Mouse (Mus musculus) spleen, postnatal 4 days (tissue): Measurements from ENCODE around the gene Trim47.
A peak's percentile ranks its signal among the peaks of the same experiment; 100 is the strongest.
"Not testable (repeated sequence)": the region's sequence is repeated elsewhere in the genome, so short reads cannot be mapped to it uniquely, and the experiment has no call there.

Experiments
- DNase-seq, 2 experiments: peaks; one replicate each; pipeline ENCODE4 v3.0.0; 2022; ENCODE audit warnings: low spot score in 2 of 2

The Trim47 gene

GRCm38 (mm10) chr11:116107777-116108285 lies 19.2 kb downstream of the Trim47 start:
- DNase-seq, result no peak

- no peak for DNase-seq
Observed at GRCm38 (mm10) chr11:116106963-116107776, 19.8 kb downstream of the Trim47 start.

- DNase-seq, result no peak
Observed at GRCm38 (mm10) chr11:116106154-116106962, 20.7 kb downstream of the Trim47 start.

- DNase-seq, result no peak
Observed at GRCm38 (mm10) chr11:116105065-116105464, 21.9 kb downstream of the Trim47 start.

- DNase-seq, result no peak
Observed at GRCm38 (mm10) chr11:116104006-116104646, 22.9 kb downstream of the Trim47 start.

- DNase-seq, result no peak
Observed at GRCm38 (mm10) chr11:116103572-116103971, 23.4 kb downstream of the Trim47 start.

- DNase-seq, result no peak
Observed at GRCm38 (mm10) chr11:116102472-116102871, 24.5 kb downstream of the Trim47 start.

GRCm38 (mm10) chr11:116101931-116102381 lies 25.1 kb downstream of the Trim47 start:
- no peak for DNase-seq

GRCm38 (mm10) chr11:116100839-116101238 lies 26.2 kb downstream of the Trim47 start:
- DNase-seq, result no peak

GRCm38 (mm10) chr11:116100385-116100784 lies 26.6 kb downstream of the Trim47 start:
- DNase-seq, result no peak

GRCm38 (mm10) chr11:116099462-116099861 lies 27.5 kb downstream of the Trim47 start:
- DNase-seq, result no peak

GRCm38 (mm10) chr11:116098711-116099460 lies 28.1 kb downstream of the Trim47 start:
- DNase-seq, result no peak

GRCm38 (mm10) chr11:116096213-116097108 lies 30.5 kb downstream of the Trim47 start:
- DNase-seq, result peak in 1 of 2 experiments; percentile 84

- no peak for DNase-seq
Observed at GRCm38 (mm10) chr11:116095573-116095972, 31.4 kb downstream of the Trim47 start.

- peak in 1 of 2 experiments; percentile 60 for DNase-seq
Observed at GRCm38 (mm10) chr11:116093771-116094565, 33.0 kb downstream of the Trim47 start.

- DNase-seq, result not testable (repeated sequence)
Observed at GRCm38 (mm10) chr11:116092959-116093358, 34.1 kb downstream of the Trim47 start.

GRCm38 (mm10) chr11:116091591-116091990 lies 35.4 kb downstream of the Trim47 start:
- DNase-seq, result no peak

GRCm38 (mm10) chr11:116089545-116089944 lies 37.5 kb downstream of the Trim47 start:
- DNase-seq, result no peak

GRCm38 (mm10) chr11:116088741-116089394 lies 38.1 kb downstream of the Trim47 start:
- no peak for DNase-seq
